Mouse (Mus musculus) ES-Bruce4 (cell line): Measurements from ENCODE around the gene Tbcd. TPM values are rescaled to one million over a fixed set of nuclear protein-coding genes. Genes with fewer than 3 reads are reported as not detected.
A peak's percentile ranks its signal among the peaks of the same experiment; 100 is the strongest.

ENCODE experiments used
- H3K27ac ChIP-seq: 2 replicates; pipeline ENCODE4 v1.5.1; 2012; ENCODE audit warnings: low read length, inconsistent platforms; ENCODE audit not compliant: insufficient read depth
- H3K27me3 ChIP-seq: 2 replicates; pipeline ENCODE4 v1.6.1; 2012; ENCODE audit warnings: mild to moderate bottlenecking, low read length, inconsistent platforms; ENCODE audit not compliant: control insufficient read depth, poor library complexity, insufficient read depth, severe bottlenecking
- H3K36me3 ChIP-seq: 2 replicates; pipeline ENCODE4 v1.6.1; 2012; ENCODE audit warnings: inconsistent platforms, mild to moderate bottlenecking, low read length, moderate library complexity; ENCODE audit not compliant: control insufficient read depth, poor library complexity, insufficient read depth, severe bottlenecking
- H3K4me1 ChIP-seq: one replicate; pipeline ENCODE4 v1.8.1; 2011; ENCODE audit warnings: low read length; ENCODE audit not compliant: control insufficient read depth, insufficient read depth
- H3K4me3 ChIP-seq: 2 replicates; pipeline ENCODE4 v1.5.1; 2011; ENCODE audit warnings: low read depth, mild to moderate bottlenecking, low read length
- H3K9ac ChIP-seq: 2 replicates; pipeline ENCODE4 v1.6.1; 2012; ENCODE audit warnings: low read depth, mild to moderate bottlenecking, inconsistent platforms; ENCODE audit not compliant: poor library complexity, severe bottlenecking
- H3K9me3 ChIP-seq: replicated peaks from 2 replicates; pipeline ENCODE4 v1.6.1; 2012; ENCODE audit warnings: mild to moderate bottlenecking, low read length, inconsistent platforms; ENCODE audit not compliant: control insufficient read depth, poor library complexity, insufficient read depth, severe bottlenecking
- CTCF ChIP-seq: IDR thresholded peaks from one replicate; pipeline ENCODE4 v1.8.1; 2011; ENCODE audit warnings: low read depth, low read length
- EP300 ChIP-seq: IDR thresholded peaks from 2 replicates; pipeline ENCODE4 v1.6.1; 2011; ENCODE audit warnings: low read depth, low read length; ENCODE audit not compliant: insufficient read depth
- POLR2A ChIP-seq: IDR thresholded peaks from one replicate; pipeline ENCODE4 v1.8.1; 2011; ENCODE audit warnings: low read length; ENCODE audit not compliant: insufficient read depth
- polyA plus RNA-seq: library from polyadenylated mRNA; stranded (reverse); fragments of >200 nt; gene quantifications from 2 replicates; pipeline ENCODE4 v1.2.4, GENCODE M21; 2011; ENCODE audit warnings: low read depth; ENCODE audit not compliant: missing spikeins, insufficient read depth, insufficient read length

Gene Tbcd
- polyA plus RNA-seq, 1 experiment: 49.7 TPM

GRCm38 (mm10) chr11:121418932-121419331 is 32.8 kb upstream of the Tbcd start:
- Histone ChIP-seq H3K9ac (no peak overlapping the region), H3K4me1 (no peaks in the 10 kb centered on the region), H3K9me3 (no peaks in the 10 kb centered on the region), H3K36me3 (no peaks in the 10 kb centered on the region), H3K4me3 (no peak overlapping the region), H3K27me3 (no peaks in the 10 kb centered on the region), H3K27ac (no peak overlapping the region)
- TF ChIP-seq CTCF (no peak), EP300 (no peak), POLR2A (no peak)

DNA sequence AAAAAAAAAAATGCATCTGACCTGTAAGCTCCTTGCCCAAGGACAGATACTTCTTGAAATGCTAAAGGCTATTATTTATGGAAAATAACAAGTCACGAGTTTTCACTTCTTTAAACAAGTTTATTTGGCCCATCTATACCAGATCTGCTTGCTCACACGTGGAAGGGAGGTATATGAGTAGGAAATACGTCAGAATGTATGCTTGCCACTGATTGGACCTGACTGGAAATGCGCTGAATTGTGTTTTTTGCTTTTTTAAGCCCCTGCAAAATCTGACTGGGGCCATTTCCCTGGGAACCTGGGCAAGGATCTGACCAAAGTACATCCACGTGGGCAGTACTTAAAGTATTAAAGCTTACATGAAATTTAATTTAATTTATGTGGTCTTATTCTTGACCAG is 31.4 kb upstream of the Tbcd start:
- H3K9me3 ChIP-seq: no peaks in the 10 kb centered on the region
- H3K4me1 ChIP-seq: no peaks in the 10 kb centered on the region
- TF ChIP-seq POLR2A: no peak
- TF ChIP-seq CTCF: no peak
- TF ChIP-seq EP300: no peak
- no peak overlapping the region for H3K27ac ChIP-seq
- peak overlapping the region; percentile 43; the same call in 1 of the 2 replicates for H3K9ac ChIP-seq
- no peak overlapping the region for H3K4me3 ChIP-seq
- H3K27me3 ChIP-seq: no peaks in the 10 kb centered on the region
- H3K36me3 ChIP-seq: no peaks in the 10 kb centered on the region

GRCm38 (mm10) chr11:121420830-121421552 is 30.8 kb upstream of the Tbcd start, which contains the start of gene Fn3krp:
Gene Fn3krp, plus strand, starts transcription at chr11:121421401.
- H3K27me3 ChIP-seq: no peaks in the 10 kb centered on the region
- H3K27ac ChIP-seq: no peak within 1 kb of the TSS; the same call in 1 of the 2 replicates
- H3K9ac ChIP-seq: peak within 1 kb of the TSS; percentile 45
- H3K4me1 ChIP-seq: no peaks in the 10 kb centered on the region
- H3K4me3 ChIP-seq: peak within 1 kb of the TSS; percentile 91
- no peaks in the 10 kb centered on the region for H3K36me3 ChIP-seq
- no peaks in the 10 kb centered on the region for H3K9me3 ChIP-seq
- TF ChIP-seq CTCF (no peak), POLR2A (peak; percentile 70)

DNA sequence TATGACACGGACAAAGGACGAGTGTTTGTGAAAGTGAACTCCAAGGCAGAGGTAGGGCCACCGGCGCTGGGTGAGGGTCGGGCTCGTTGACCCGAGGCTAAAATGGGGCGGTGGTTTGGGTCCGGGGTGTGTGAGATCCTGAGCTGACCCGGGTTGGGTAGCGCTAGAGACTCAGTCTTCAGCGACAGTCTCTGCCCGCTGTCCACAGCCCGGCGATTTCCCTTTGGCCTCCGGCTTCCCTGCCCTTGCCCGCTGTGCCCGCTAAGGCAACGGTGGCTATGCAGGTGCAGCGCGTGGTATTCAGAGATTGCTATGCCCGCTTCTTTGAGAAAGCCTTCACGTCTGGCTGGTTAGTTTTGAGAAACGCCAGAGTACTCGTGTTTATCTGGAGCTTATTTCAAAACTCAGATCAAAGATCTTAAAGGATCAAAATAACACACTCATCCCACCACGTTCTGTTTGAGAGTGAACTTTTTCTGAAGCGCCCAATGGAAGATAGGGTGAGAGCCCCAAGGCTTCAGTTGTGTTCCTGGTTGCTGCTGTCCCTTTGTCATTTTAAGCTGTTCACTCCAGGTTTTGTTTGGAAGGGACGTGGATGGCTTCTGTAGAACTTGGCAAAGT is 30.1 kb upstream of the Tbcd start:
- TF ChIP-seq POLR2A (no peak), EP300 (no peak), CTCF (no peak)
- Histone ChIP-seq H3K27ac (no peak overlapping the region), H3K36me3 (no peaks in the 10 kb centered on the region), H3K4me1 (no peaks in the 10 kb centered on the region), H3K9ac (peak overlapping the region; percentile 45), H3K9me3 (no peaks in the 10 kb centered on the region), H3K4me3 (peak overlapping the region; percentile 91), H3K27me3 (no peaks in the 10 kb centered on the region)

- Histone ChIP-seq H3K9me3 (no peaks in the 10 kb centered on the region), H3K27ac (no peak overlapping the region), H3K9ac (no peak overlapping the region), H3K4me1 (no peaks in the 10 kb centered on the region), H3K27me3 (no peaks in the 10 kb centered on the region), H3K4me3 (no peak overlapping the region), H3K36me3 (peaks cover 3% of the 10 kb centered on the region; the same call in 1 of the 2 replicates)
- TF ChIP-seq POLR2A: no peak
- TF ChIP-seq CTCF: no peak
- TF ChIP-seq EP300: no peak
Measured at GRCm38 (mm10) chr11:121433397-121433796, 18.4 kb upstream of the Tbcd start.

DNA sequence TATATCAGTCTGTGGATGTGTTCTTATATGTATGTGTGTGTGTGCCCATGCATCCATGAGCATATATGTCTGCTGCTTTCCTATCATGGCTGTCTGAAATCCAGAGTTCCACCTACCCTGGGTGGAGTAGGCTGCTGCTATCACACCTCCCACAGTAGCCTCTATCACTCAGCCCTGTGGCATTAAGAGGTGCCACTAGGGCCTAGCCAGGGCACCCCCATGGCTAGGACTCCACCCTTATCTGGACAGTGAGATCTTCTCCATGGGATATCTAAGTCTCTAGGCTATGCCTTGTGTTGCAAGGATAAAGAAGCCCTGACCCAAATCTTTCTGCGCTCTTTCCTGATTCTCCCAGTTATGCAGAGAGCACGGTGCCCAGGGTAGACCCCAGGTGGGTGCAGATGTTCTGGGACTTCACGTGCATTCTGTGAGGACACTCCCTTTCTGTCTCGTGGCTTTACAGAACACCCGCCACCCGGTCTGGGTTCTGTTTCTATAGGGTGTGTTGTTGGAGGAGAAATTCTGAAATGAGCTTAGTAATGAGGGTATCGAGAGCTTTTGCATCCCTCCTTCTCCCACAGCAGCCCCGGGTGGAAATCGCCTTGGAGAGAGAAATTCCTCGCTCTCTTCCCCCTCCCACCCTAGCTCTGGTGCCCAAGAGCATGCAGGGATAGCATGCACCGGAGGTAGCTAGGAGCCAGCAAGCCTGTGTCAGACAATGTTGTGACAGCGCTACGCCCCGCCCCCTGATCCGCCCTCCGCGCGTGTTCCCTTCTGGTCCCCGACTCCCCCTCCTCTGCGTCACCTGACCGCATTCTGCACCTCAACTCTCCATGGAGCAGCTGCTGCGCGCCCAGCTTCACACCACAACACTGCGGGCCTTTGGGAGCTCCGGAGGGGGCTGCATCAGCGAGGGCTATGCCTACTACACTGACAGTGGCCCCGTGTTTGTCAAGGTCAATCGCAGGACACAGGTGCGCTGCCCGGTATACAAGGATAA is 17.3 kb upstream of the Tbcd start, which contains the start of gene Fn3k:
Gene Fn3k, plus strand, starts transcription at position 758 of the 1,000 bp plus-strand sequence.
- H3K9me3 ChIP-seq: no peaks in the 10 kb centered on the region
- no peak for TF ChIP-seq CTCF
- no peak for TF ChIP-seq POLR2A
- no peak for TF ChIP-seq EP300
- peak within 1 kb of the TSS; percentile 64 for H3K4me3 ChIP-seq
- peaks cover 2% of the 10 kb centered on the region; the same call in 1 of the 2 replicates for H3K36me3 ChIP-seq
- no peaks in the 10 kb centered on the region for H3K27me3 ChIP-seq
- no peak within 1 kb of the TSS for H3K27ac ChIP-seq
- H3K4me1 ChIP-seq: no peaks in the 10 kb centered on the region
- no peak within 1 kb of the TSS for H3K9ac ChIP-seq
